Mouse (Mus musculus) forebrain, embryonic 16.5 days (tissue): ENCODE measurements at regions not wholly inside any gene's neighbourhood (a gene's known extent, or its start where the extent isn't known, plus 50 kb on each side); places are given as distances from the start of the nearest gene placed in this dataset.
A peak's percentile ranks its signal among the peaks of the same experiment; 100 is the strongest.

Experiments used
- ATAC-seq: fragments of 200-750 bp; cut with Nextera tagmentation; 2 replicates; pipeline ENCODE4 v1.8.0; 2017; ENCODE audit warnings: mild to moderate bottlenecking, moderate library complexity
- H3K27ac ChIP-seq: fragments of 300-500 bp; sonication (generic); 2 replicates; pipeline ENCODE4 v1.5.1; 2014; ENCODE audit warnings: low read length, control low read depth
- H3K27me3 ChIP-seq: fragments of 300-500 bp; sonication (generic); replicated peaks from 2 replicates; pipeline ENCODE4 v1.6.1; 2014; ENCODE audit warnings: low read length; ENCODE audit not compliant: control insufficient read depth, insufficient read depth
- H3K36me3 ChIP-seq: fragments of 300-500 bp; sonication (generic); 2 replicates; pipeline ENCODE4 v1.6.1; 2014; ENCODE audit not compliant: control insufficient read depth, insufficient read depth
- H3K4me1 ChIP-seq: fragments of 300-500 bp; sonication (generic); replicated peaks from 2 replicates; pipeline ENCODE4 v1.6.1; 2014; ENCODE audit warnings: low read length; ENCODE audit not compliant: control insufficient read depth, insufficient read depth
- H3K4me2 ChIP-seq: fragments of 300-500 bp; sonication (generic); 2 replicates; pipeline ENCODE4 v1.6.1; 2014; ENCODE audit warnings: mild to moderate bottlenecking, low read length, control low read depth
- H3K4me3 ChIP-seq: fragments of 300-500 bp; sonication (generic); replicated peaks from 2 replicates; pipeline ENCODE4 v1.5.1; 2014; ENCODE audit warnings: mild to moderate bottlenecking, low read length, control low read depth
- H3K9ac ChIP-seq: fragments of 300-500 bp; sonication (generic); replicated peaks from 2 replicates; pipeline ENCODE4 v1.6.1; 2014; ENCODE audit warnings: low read depth, low read length, control low read depth
- H3K9me3 ChIP-seq: fragments of 300-500 bp; sonication (generic); 2 replicates; pipeline ENCODE4 v1.6.1; 2016; ENCODE audit warnings: low read length; ENCODE audit not compliant: control insufficient read depth
- WGBS: fragments of 180-500 bp; shearing (Covaris S2); extraction: QIAGEN DNeasy Blood & Tissue Kit; methylation state at CpG from one replicate; pipeline ENCODE4 v1.1.7; 2014; 5-methylcytosine and 5-hydroxymethylcytosine counted together

- Histone ChIP-seq H3K9me3 (no peaks in the 10 kb centered on the region), H3K4me2 (no peak overlapping the region), H3K36me3 (no peaks in the 10 kb centered on the region), H3K27me3 (no peaks in the 10 kb centered on the region), H3K4me1 (peaks cover 2% of the 10 kb centered on the region; the same call in 1 of the 2 replicates), H3K4me3 (no peak overlapping the region), H3K27ac (no peak overlapping the region), H3K9ac (no peak overlapping the region)
- WGBS = 48% methylated on average over 5 of the region's 5 CpGs
- 0 out of 2 replicates have a peak, but pooled peaks have one; percentile 21 for ATAC-seq
These were observed 135.1 kb upstream of the Fndc3a start for GRCm38 (mm10) chr14:72844753-72845369.

GRCm38 (mm10) chr14:72841753-72842152 is 131.9 kb upstream of the Fndc3a start:
- ATAC-seq = no peak
- H3K27me3 ChIP-seq = no peaks in the 10 kb centered on the region
- no peaks in the 10 kb centered on the region for H3K9me3 ChIP-seq
- H3K4me3 ChIP-seq = no peak overlapping the region
- H3K9ac ChIP-seq = no peak overlapping the region
- WGBS = 52% methylated on average over 1 of the region's 1 CpGs
- H3K36me3 ChIP-seq = no peaks in the 10 kb centered on the region
- H3K27ac ChIP-seq = no peak overlapping the region
- no peaks in the 10 kb centered on the region; the same call in 1 of the 2 replicates for H3K4me1 ChIP-seq
- H3K4me2 ChIP-seq = no peak overlapping the region

GRCm38 (mm10) chr14:72835158-72835557 is 125.4 kb upstream of the Fndc3a start:
- Histone ChIP-seq H3K36me3 (no peaks in the 10 kb centered on the region), H3K4me3 (no peak overlapping the region), H3K27ac (no peak overlapping the region), H3K9me3 (no peaks in the 10 kb centered on the region), H3K4me1 (no peaks in the 10 kb centered on the region), H3K27me3 (no peaks in the 10 kb centered on the region), H3K9ac (no peak overlapping the region), H3K4me2 (no peak overlapping the region)
- 93% methylated on average over 4 of the region's 4 CpGs for WGBS
- no peak for ATAC-seq

- Histone ChIP-seq H3K27me3 (no peaks in the 10 kb centered on the region), H3K36me3 (no peaks in the 10 kb centered on the region), H3K4me2 (no peak overlapping the region), H3K4me1 (no peaks in the 10 kb centered on the region), H3K27ac (no peak overlapping the region), H3K9ac (no peak overlapping the region), H3K4me3 (no peak overlapping the region), H3K9me3 (no peaks in the 10 kb centered on the region)
- no peak for ATAC-seq
- 12% methylated on average over 5 of the region's 5 CpGs for WGBS
These were observed 119.5 kb upstream of the Fndc3a start for GRCm38 (mm10) chr14:72829261-72829660.

- H3K4me1 ChIP-seq = no peaks in the 10 kb centered on the region
- 66% methylated on average over 4 of the region's 4 CpGs for WGBS
- ATAC-seq = no peak
- no peak overlapping the region for H3K4me2 ChIP-seq
- H3K36me3 ChIP-seq = no peaks in the 10 kb centered on the region
- no peak overlapping the region for H3K9ac ChIP-seq
- no peak overlapping the region for H3K4me3 ChIP-seq
- no peaks in the 10 kb centered on the region for H3K27me3 ChIP-seq
- no peaks in the 10 kb centered on the region for H3K9me3 ChIP-seq
- H3K27ac ChIP-seq = no peak overlapping the region
These were observed 115.7 kb upstream of the Fndc3a start for GRCm38 (mm10) chr14:72825549-72825948.

- no peak for ATAC-seq
- H3K4me1 ChIP-seq = no peaks in the 10 kb centered on the region
- H3K36me3 ChIP-seq = no peaks in the 10 kb centered on the region
- H3K27ac ChIP-seq = no peak overlapping the region
- H3K9ac ChIP-seq = no peak overlapping the region
- no peaks in the 10 kb centered on the region for H3K9me3 ChIP-seq
- no peaks in the 10 kb centered on the region for H3K27me3 ChIP-seq
- 65% methylated on average over 3 of the region's 3 CpGs for WGBS
- H3K4me2 ChIP-seq = no peak overlapping the region
- no peak overlapping the region for H3K4me3 ChIP-seq
These were observed 112.4 kb upstream of the Fndc3a start for GRCm38 (mm10) chr14:72822231-72822615.

GRCm38 (mm10) chr14:72821517-72822230 is 111.9 kb upstream of the Fndc3a start:
- WGBS = 85% methylated on average over 13 of the region's 13 CpGs
- no peak for ATAC-seq

GRCm38 (mm10) chr14:72819037-72819436 is 109.2 kb upstream of the Fndc3a start:
- Histone ChIP-seq H3K9me3 (no peaks in the 10 kb centered on the region), H3K4me3 (no peak overlapping the region), H3K4me1 (peaks cover 5% of the 10 kb centered on the region; the same call in 1 of the 2 replicates), H3K27ac (no peak overlapping the region), H3K27me3 (no peaks in the 10 kb centered on the region), H3K4me2 (no peak overlapping the region), H3K36me3 (no peaks in the 10 kb centered on the region), H3K9ac (no peak overlapping the region)
- no peak for ATAC-seq
- WGBS = 95% methylated on average over 4 of the region's 4 CpGs

More at GRCm38 (mm10) chr14:72821517-72822230, 111.9 kb upstream of the Fndc3a start:
- H3K4me3 ChIP-seq = no peak overlapping the region
- H3K4me2 ChIP-seq = no peak overlapping the region
- no peaks in the 10 kb centered on the region for H3K27me3 ChIP-seq
- no peak overlapping the region for H3K27ac ChIP-seq
- H3K4me1 ChIP-seq = peaks cover 4% of the 10 kb centered on the region; the same call in 1 of the 2 replicates
- no peaks in the 10 kb centered on the region for H3K9me3 ChIP-seq
- no peak overlapping the region for H3K9ac ChIP-seq
- H3K36me3 ChIP-seq = no peaks in the 10 kb centered on the region

GRCm38 (mm10) chr14:72817764-72818163 is 108.0 kb upstream of the Fndc3a start:
- no peak for ATAC-seq
- Histone ChIP-seq H3K4me3 (no peak overlapping the region), H3K4me1 (peaks cover 5% of the 10 kb centered on the region; the same call in 1 of the 2 replicates), H3K4me2 (no peak overlapping the region), H3K27ac (no peak overlapping the region), H3K9me3 (no peaks in the 10 kb centered on the region), H3K9ac (no peak overlapping the region), H3K36me3 (no peaks in the 10 kb centered on the region), H3K27me3 (no peaks in the 10 kb centered on the region)
- 92% methylated on average over 5 of the region's 5 CpGs for WGBS
